Mouse (Mus musculus) thymus, postnatal 14 days (tissue): Measurements from ENCODE around the gene Dpm2.
A peak's percentile ranks its signal among the peaks of the same experiment; 100 is the strongest.

Experiments used
- DNase-seq: peaks from one replicate; pipeline ENCODE4 v3.0.0; 2021

Dpm2 gene

DNA sequence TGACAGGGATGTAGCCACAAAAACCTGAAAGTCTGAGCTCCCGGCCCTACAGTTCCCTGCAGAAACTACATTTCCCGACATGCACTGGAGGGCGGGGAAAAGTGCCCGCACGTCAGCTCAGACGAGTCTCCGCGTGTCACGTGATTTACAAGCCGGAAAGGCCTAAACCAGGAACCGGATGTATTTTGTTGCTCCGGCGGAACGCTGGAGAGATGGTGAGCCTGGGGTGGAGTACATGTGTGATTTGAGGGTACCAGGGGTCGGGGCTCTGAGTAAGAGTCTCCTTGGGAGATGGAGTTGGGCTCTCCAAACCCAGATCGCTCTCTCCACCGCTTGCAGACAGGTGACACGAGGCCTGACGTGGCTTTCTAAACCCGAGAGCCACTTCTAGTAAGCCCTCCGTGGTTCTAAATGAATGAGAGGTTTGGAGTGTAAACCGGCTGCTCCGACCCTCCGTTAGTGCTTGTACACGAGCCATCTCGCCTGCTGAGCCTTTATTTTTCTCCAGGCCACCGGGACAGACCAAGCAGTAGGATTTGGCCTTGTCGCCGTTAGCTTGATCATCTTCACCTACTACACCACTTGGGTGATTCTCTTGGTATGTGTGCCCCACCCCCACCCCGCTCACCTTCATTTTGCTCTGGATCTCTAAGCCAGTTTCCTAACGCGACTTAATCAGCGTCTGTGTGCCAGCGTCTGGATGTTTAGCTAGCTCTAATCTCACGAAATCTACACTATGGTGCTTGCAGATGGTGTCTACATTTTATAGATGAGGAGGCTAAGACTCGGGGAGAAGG lies at the start of gene Dpm2:
Dpm2 (plus strand) TSS at position 161 of the 797 bp plus-strand sequence.
- DNase-seq: peak; percentile 92

DNA sequence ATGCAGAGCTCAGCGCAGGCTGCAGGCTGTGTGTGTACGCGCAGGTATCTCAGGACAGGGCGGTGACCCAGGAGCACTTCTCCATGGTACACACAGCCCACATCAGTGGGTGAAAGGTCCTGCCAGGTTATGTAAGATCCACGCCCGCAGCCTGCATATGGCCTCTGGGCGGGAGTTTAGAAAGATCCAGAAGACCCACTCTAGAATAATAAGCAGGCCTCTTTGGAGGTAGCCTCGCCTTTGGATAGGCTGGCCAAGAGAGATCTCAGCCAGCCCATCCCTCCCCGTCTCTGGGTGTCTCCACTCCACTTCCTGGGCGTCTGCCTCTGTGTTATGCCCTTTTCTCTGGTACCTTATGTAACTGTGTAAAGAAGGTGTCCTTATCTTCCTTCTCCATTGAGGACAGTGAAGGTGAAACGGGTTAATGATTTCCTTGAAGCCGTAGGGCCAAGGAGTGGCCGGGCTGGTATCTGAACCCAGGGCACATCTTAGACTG lies 46.1 kb upstream of the Dpm2 start:
- no peak for DNase-seq

DNA sequence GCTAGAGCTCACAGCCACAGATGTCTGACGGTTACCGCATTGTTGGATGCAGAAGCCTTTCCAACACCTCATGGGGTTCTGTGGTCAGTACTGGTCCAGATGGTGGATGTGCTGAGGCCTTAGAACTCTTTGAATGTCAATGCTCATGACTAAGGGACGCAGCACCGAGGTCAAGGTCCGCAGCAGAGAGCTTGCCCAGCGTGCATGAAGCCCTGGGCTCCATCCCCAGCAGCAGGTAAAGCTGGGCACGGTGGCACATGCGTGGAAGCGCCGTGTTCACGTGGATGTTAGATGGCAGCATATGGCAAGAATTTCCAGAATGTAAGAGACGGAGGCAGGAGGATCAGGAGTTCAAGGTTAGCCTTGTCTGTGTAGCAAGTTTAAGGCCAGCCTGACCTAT lies 44.8 kb upstream of the Dpm2 start:
- no peak for DNase-seq

DNA sequence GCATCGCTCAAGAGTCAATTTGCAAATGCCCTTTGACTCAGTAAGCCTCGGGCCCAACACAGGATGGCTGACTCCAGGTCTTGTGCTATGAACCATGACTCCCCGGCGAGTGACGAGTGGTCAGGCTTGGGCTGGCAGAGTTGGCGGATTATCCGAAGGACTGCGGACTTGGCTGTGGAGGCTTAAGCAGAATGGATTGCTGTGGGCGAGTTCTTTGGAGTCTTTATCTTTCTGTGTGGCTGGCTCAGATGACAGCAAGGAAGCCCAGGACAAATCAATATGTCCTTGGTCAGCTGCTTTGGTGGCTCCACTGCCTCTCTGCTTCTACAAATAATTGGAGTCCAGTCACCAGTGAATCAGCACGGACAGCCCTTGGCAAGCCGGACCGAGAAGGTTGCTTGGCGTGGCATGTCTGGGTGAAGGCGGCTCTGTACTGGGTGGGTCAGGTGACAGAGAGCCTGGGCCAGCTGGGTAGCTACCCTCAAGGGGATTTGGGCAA lies 43.1 kb upstream of the Dpm2 start:
- no peak for DNase-seq

DNA sequence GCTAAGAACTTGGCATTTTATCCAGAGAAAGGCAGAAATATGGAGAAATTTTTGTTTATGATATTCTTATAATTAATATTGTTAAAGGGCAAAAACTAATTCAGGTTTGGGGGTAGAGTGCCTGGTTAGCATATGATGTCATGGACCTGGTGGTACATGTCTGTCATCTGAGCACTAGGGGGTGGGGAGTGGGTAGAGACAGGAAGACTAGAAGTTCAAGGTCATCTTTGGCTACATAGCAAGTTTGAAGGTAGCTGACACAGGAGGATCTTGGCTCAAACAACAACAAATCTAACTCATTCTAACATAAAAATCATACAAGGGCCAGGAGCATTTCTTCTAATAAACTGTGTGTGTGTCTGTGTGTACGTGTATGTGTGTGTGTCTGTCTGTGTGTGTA lies 42.3 kb upstream of the Dpm2 start:
- no peak for DNase-seq

DNA sequence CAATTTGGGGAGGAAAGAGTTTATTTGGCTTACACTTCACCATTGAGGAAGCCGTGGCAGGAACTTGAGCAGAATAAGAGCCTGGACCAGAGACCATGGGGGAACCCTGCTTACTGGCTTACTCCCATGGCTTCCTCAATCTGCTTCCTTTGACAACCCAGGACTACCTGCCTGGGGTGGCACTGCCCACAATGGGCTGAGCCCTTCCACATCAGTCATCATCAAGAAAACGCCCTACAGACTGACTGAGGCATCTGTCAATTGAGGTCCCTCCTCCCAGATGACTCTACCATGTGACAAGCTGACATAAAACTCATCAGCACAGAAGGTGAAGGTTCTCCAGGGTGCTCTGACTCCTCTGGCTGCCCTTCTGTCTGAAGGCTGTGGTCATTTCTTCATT lies 40.2 kb upstream of the Dpm2 start:
- DNase-seq: no peak

DNA sequence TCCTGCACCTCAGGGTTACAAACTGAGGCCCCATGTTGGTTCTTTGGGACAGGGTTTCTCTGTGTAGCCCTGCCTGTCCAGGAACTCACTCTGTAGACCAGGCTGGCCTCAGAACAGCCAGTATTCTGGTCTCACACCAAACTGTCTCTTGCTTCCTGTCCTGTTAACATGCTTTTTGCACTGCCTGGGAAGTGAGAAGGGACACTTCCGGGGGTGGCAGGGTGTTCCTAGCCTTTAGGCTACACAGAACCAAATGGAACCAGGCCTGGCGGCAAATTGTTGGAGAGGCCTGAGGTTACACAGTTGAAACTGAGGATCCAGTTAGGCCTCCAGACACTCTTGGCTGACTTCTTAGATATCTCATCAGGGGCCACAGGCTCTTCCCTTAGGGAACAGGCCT lies 37.5 kb upstream of the Dpm2 start:
- no peak for DNase-seq

DNA sequence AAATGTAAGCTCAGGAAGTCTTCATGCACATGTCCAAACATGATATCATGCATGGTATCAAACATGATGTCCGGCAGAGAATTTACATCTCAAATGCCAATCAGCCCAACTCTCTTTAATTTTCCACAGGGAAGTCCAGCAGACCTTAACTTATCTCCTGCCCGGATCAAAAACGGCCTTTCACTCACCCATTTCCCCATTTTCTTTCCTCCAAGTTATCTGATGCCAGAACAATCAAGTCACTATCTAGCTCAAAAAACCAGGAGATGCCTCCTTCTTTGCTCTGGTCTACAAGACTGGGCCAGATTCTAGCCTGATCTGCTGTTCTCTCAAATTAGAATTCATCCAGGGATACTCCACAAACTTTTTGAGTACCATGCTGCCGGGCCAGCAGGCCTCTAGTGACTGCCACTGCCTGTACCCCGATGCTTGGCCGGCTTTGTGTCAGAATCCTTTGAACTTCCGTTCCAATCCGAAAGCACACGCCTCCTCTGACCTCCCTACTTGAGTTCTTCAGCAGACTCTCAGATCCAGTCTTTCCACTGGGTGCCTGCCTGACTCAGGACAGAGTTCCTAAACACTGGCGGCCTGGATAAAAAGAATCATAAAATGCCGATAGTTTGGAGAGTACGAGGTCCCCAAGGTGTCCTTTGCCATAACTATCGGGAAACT lies 36.5 kb upstream of the Dpm2 start:
- peak; percentile 51 for DNase-seq

DNA sequence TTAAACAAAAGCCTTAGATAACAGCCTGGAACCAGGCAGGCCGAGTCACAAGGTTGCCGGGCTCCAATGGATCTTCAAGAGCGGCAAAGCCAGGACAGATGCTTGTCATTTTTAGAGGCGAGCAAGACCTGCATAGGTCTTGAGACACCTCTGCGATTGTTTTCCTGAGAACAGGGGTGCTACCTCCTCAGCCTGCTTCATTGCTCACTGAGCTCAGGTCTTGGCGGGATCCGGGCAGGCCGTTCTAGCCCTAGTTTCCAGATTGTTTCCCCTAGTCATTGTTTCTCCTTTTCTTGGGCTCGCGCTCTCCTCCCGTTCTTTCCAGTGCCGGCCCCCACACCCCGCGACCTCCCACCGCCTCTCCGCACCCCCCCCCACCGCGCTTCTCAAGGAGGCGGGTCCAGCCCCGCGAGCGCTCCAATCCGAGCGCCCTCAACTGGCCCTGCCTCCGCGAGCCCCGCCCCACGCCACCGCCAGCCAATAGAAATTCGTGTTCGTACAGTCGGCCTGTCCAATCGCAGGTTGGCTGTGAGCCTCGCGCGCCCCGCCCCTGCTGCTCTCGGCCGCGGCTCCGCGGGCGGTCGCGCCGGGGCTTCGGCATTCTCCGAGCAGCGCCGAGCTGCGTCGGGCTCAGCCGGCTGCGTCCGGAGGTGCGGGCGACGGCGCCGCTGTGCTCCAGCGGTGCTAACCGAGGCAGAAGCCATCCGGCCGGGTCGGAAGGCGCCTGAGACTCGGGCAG lies 35.8 kb upstream of the Dpm2 start, which contains the start of gene Fam102a:
Fam102a (plus strand) TSS at position 600 of the 739 bp plus-strand sequence.
- peak; percentile 100 for DNase-seq

DNA sequence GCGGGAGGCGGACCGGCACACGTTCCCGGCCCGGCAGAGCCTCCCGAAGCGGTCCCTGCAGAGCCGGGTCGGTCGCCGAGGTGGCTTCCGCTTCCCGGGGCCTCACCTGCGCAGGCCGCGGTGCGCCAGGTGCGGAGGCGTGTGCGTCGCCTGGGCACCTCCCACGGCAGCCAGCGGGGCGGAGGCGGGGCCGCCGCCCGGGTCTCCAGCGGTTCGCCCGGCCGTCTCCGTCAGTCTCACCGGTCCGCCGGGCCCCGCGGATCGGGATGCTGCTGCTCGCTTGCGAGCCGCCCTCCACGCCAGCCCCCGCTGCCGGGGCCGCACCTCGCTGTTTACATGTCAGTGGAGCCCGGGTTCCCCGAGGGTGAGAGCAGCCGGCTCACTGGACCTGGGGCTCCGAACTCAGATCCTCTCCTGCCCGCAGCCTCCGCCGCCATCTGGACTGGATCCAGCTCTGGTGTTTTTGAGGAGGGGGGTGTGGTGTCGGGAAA lies 35.1 kb upstream of the Dpm2 start:
- no peak for DNase-seq

DNA sequence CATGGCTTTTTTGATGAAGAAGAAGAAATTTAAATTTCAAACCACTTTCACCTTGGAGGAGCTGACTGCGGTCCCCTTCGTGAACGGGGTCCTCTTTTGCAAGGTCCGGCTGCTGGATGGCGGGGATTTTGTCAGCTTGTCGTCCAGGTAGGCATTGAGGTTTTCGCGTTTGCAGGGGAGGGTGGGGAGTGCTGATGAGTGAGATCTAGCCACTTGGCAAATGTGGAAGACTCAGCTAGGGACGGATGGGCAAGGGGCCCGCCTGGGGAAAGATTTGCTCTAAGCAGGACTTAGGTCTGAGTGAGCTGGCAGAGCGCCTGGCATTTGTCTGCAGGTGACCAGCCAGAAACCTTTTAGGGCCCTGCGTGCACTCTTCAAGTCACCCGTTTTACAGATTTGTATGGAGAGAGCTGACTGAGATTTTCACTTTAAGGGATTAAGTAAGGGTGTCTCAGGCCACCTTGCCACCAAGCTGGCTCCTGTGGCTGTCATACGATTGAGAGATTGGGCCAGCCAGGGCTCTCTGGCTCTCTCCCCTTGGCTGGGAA lies 34.5 kb upstream of the Dpm2 start:
- peak; percentile 33 for DNase-seq

DNA sequence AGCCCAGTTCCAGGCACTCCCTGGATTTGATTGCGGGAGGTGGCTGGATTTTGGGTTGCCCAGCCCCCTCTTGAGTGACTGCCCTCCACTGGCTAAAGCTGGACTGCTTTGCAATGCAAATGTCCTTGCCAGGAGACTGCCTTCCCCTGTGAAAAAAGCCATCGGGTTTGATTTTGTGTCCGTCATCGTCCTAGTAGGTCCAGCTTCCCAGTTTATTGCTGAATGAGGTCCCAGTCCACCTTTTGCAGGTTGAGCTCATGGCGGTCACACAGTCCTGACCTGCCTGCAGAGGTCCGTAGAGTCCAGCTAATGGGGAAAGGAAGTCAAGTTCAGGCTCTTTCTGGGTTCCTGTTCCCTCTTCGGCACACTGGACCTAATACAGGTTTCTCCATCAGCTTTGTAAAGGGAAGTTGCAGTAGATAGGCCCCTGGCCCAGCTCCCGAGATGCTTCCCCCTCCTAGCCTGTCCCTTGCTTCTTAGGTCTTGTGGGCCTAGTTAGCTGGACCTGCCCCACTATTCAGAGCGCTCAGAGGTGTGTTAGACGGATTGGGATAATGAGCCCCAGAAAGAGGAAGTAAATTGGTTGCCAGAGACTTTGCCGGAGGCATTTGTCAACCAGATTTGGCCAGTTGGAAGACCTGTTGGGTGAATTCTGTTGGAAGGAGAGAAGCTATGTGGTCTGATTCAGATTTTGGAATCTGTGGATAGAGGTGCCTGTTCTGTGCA lies 33.9 kb upstream of the Dpm2 start:
- no peak for DNase-seq

DNA sequence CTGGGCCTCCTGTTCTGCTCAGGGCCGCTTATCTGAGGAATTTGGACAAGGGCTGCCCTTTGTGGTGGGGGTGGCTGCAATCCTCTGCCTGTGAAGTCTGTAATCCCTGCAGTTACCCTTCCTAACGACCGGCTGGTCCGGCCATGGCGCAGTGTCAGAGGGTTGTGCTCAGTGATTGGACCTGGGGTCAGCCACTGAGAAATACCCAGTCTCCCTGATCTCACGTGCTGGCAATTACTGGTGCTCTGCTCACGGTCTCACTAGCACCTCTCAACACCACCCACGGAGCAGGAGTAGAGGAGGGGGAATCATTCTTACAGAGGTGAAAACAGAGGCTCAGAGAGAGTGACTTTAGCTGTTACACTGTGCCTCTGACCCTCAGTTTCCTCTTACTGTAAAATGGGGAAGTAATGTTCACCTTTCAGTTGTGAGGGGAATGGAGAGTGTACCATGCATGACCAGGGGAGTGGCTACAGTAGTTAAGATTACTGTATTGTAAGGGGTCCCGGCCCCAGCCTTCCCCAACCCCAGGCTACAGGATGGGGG lies 33.2 kb upstream of the Dpm2 start:
- no peak for DNase-seq

DNA sequence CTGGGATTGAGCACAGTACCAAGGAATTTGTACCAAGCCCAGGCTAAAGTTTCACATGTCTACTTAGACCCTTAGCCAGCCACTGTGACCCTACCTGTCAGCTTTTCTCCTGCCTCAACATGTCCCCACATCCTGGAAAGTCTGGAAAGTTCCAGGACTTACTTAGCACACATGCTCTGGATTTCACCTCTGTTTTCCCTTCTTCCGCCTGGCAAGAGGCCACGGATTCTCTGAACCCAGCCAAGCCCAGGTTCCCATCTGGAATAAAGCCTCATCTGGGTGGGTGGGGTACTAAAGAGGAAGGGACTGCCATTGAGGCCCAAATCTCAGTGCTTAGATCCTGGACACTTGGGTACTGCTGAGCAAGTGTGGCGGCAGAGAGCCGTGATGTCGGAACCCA lies 32.7 kb upstream of the Dpm2 start:
- no peak for DNase-seq

DNA sequence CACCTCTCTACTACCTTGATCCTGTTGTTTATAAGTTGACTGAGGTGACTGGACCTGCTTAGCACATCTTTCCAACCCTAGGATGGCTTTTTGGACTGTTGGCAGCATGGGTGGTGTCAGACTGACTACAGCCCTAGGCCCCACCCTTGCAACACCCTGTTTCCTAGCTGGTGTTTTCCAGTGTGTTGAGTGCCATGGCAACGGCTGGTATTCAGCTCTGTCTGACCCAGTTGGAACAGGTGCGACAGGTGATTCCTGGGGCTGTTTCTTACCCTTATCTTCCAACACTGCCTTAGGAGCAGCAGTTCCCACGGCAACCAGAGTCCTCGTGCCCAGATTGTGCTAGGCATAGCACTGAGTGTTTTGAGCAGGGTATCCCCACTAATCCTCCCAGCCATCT lies 32.2 kb upstream of the Dpm2 start:
- DNase-seq: no peak

DNA sequence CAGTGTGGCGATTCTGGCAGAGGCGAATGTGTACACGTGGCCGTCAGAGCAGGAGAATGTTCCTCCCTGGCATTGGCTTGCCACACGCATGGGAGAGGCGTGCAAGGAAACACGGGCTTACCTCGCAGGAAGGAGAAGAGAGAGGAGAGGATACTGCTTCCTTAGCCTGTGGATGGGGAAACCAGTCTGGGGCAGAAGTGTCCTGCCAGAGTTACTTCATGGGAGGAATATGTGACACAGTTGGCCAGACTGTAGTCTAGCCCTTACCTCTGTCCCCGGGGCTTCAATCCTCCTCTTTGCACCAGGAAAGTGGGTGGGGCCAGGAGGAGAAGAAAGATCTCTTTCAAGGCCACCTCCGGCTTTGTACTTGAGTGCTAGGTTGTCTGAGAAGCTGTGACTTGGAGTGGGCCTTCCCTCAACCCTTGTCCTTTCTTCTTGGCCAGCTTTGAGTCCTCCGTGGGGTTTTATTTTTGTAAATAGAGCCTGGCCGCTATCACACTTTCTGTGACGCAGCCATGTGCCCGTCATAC lies 31.1 kb upstream of the Dpm2 start:
- no peak for DNase-seq

DNA sequence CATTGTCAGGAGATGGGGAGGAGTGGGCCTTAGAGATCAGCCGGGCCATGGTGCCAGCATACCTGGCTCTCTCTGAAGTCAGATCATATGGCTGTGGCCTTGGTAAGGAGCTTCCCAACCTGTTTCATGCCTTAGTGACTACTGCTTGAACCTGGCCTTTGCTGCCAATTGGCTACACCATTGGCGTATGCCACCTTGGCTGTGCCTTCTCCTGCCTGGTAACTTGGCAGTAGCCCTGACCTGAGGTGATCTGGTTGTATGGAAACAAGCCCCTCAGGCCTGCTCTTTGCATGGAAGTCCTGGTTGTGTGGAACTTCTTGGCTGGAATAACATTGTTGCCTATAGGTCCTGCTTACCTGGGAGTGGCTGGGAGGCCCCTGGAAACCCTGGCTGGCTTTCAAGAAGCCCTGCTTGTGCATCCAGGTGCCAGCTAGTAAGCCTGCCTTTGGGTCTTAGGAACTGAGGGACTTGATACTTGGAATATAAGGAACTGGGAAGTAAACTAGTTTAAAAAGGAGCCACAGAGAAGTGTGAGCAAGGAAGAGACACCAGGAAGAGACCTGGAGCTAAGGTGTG lies 29.2 kb upstream of the Dpm2 start:
- DNase-seq: no peak

DNA sequence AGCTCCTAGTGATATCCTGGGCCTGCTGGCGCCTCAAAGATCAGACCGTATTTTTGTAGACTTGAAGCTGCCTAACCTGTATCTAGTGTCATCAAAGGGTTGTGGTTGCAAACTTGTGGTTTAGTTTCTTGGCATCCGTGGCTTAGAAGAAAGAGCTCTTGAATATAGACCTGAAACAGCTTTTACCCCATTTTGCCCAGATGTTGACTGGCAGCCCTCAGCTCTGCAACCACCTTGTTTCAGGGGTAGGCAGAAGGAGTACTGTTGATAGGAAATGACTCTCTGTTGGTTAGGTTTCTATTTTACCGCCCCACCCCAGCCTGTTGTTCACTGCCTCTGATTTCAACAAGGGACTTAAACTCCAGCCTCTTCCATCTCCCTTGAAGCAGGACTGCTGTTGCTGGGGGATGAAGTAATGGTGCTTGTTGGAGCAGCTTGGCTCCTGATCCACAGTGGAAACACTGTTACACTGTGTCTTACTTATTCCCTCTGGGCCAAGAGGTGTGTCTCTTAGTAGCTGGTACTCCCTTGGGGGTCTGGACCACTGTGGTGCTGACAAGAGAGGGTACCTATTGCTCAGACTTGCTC lies 28.6 kb upstream of the Dpm2 start:
- peak; percentile 84 for DNase-seq

DNA sequence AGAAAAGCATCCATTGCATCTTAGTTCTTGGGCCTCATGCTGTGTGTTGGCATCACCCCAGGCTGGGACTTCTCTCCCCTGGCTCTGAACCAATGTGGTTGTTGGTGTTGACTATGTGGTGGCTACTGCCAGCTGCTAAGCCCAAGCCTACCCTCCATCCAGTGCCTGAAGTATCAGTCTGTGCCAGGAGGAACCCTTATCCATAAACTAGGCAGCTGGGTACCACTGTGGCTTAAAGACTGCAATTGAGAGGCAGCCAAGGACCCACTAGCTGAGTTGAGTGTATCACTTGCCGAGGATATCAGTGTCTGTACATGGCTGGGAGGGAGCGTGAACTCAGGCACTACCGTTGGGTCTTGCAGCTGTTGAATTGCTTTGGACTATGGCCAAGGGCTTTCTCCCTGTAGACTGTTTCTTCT lies 27.6 kb upstream of the Dpm2 start:
- DNase-seq: no peak

DNA sequence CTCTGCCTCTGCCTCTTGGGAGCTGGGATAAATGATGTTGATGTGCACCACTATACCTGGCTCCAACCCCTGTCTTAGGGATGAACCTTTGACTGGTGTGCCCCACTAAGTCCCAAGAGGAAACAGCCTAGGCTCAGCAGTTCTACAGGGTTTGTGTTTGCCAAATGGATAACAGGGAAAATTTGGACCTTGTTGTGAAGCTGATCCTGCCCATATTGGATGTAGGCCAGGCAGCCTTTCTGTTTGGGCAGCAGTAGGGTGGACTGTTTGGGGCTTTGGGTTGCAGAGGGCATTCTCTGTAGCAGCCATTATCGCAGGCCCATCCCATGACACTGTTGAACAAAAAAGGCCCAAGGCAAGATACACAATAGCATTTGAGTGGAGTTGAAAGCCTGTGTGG lies 23.7 kb upstream of the Dpm2 start:
- no peak for DNase-seq

DNA sequence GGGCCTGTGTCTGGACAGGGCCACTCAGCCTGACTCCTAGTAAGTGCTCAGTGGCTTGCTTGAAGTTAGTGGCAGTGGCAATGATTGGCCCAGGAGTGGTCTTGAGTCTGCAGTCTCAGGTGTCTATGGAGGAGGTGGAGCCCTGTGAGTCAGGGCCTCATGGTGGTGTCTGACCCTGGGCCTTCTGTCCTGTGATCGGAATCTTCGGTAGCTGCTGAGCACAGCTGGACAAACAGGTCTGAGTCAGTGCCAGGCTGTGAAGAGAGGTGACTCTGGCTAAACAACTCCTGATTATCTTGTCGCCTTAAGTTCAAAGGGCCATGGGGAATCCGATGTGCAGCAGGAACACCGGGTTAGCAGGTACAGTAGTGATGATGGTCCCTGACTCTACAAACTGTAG lies 23.3 kb upstream of the Dpm2 start:
- no peak for DNase-seq
